Mouse (Mus musculus): ENCODE measurements around the gene Baz1a.
"Not testable (repeated sequence)": the region's sequence is repeated elsewhere in the genome, so short reads cannot be mapped to it uniquely, and the experiment has no call there.

The Baz1a gene

GRCm38 (mm10) chr12:54980532-54980931, 33.6 kb downstream of the Baz1a start:
- DNase-seq, result no peak

- no peak for DNase-seq
Measured at GRCm38 (mm10) chr12:54969033-54969432, 45.1 kb downstream of the Baz1a start.

GRCm38 (mm10) chr12:54965532-54966160, 48.5 kb downstream of the Baz1a start:
- no peak for DNase-seq

GRCm38 (mm10) chr12:54959569-54959968, 54.6 kb downstream of the Baz1a start:
- no peak for DNase-seq

- no peak for DNase-seq
Measured at GRCm38 (mm10) chr12:54956974-54957373, 57.2 kb downstream of the Baz1a start.

- DNase-seq, result no peak
Measured at GRCm38 (mm10) chr12:54956457-54956856, 57.7 kb downstream of the Baz1a start.

GRCm38 (mm10) chr12:54946116-54946515, 68.0 kb downstream of the Baz1a start:
- DNase-seq, result no peak

- not testable (repeated sequence) for DNase-seq
Measured at GRCm38 (mm10) chr12:54942586-54943157, 71.5 kb downstream of the Baz1a start.

- not testable (repeated sequence) for DNase-seq
Measured at GRCm38 (mm10) chr12:54937581-54938343, 76.4 kb downstream of the Baz1a start.

- DNase-seq, result no peak
Measured at GRCm38 (mm10) chr12:54910387-54910786, 103.8 kb downstream of the Baz1a start.

- not testable (repeated sequence) for DNase-seq
Measured at GRCm38 (mm10) chr12:54892559-54892958, 121.6 kb downstream of the Baz1a start.

- DNase-seq, result no peak
Measured at GRCm38 (mm10) chr12:54890426-54890825, 123.7 kb downstream of the Baz1a start.

- no peak for DNase-seq
Measured at GRCm38 (mm10) chr12:54887580-54888127, 126.5 kb downstream of the Baz1a start.

- DNase-seq, result peak; percentile 68
Measured at GRCm38 (mm10) chr12:54879630-54880029, 134.5 kb downstream of the Baz1a start.

GRCm38 (mm10) chr12:54879211-54879610, 134.9 kb downstream of the Baz1a start:
- peak; percentile 55 for DNase-seq

- DNase-seq, result no peak
Measured at GRCm38 (mm10) chr12:54877875-54878274, 136.3 kb downstream of the Baz1a start.

- no peak for DNase-seq
Measured at GRCm38 (mm10) chr12:54876879-54877278, 137.3 kb downstream of the Baz1a start.

- no peak for DNase-seq
Measured at GRCm38 (mm10) chr12:54874711-54875110, 139.4 kb downstream of the Baz1a start.

- peak; percentile 81 for DNase-seq
Measured at GRCm38 (mm10) chr12:54862606-54863535, 151.3 kb downstream of the Baz1a start, which contains the start of gene Cfl2. Gene Cfl2 (minus strand): TSS chr12:54862877.

- DNase-seq, result peak; percentile 17
Measured at GRCm38 (mm10) chr12:54861991-54862605, 152.1 kb downstream of the Baz1a start.

GRCm38 (mm10) chr12:54859531-54859930, 154.6 kb downstream of the Baz1a start:
- no peak for DNase-seq

- no peak for DNase-seq
Measured at GRCm38 (mm10) chr12:54850551-54850950, 163.6 kb downstream of the Baz1a start.
